Comparison of ENCODE assay signal across 8 mouse cellular contexts in the genomic region with DNA sequence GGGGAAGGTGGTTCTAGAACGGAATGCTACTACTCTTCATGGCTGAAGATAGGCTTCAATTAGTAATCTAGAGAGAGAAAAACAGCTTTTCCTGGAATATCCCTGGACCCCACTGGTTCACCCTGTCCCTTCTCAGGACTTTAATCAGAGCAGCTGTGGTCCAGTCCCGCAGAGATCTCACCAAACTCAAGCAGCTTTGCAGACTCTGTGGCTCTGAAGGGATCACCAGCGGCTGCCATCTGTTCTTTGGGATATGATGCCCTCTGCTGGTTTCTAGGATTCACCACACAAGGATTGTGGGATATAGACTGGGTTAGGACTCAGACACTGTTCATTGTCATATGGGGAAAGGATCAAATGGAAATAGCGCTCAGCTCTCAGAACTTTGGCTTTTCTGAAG. TPM values are rescaled to one million over a fixed set of nuclear protein-coding genes. Genes with fewer than 3 reads are reported as not detected.
DNase-seq lines count a peak whose midpoint lies in the region; ATAC-seq lines count a peak whose summit lies in the region.

No protein-coding gene starts in this region.

- peak; percentile 74; the same call in 1 of the 2 replicates for ATAC-seq in megakaryocyte progenitor cell, adult 5-6 weeks (replicated peaks; ENCODE audit: poor library complexity)

- intact Hi-C loops in left cerebral cortex, postnatal 36 days (cut with DNase I) = loop anchor here (10.0 kb wide), 2 partner anchors 115 to 295 kb away; no protein-coding TSS in a partner anchor

- peak; percentile 47 to 84 for DNase-seq in adrenal gland, adult (ENCODE audit: inconsistent age in 2 of 2, low spot score in 1 of 2)
- DNase-seq in adrenal gland, postnatal 25 days = no peak
- peak; percentile 21 for DNase-seq in left cerebral cortex, adult 11 months (ENCODE audit: low spot score)
- no peak for DNase-seq in left cerebral cortex, postnatal 36 days (ENCODE audit: low spot score in 2 of 2)
- peak; percentile 68 for DNase-seq in brain, adult 2 months (ENCODE audit: low read depth, low spot score)
- DNase-seq in kidney, adult 8-10 months = peak; percentile 61 to 68
- DNase-seq in thymus, postnatal 25 days = no peak

RNA-seq across cellular contexts. Expression of a gene that starts 10.8 kb away (rescaled TPM):
- not detected in 2 replicates for total RNA-seq in adrenal gland, postnatal 25 days (2021)
- total RNA-seq in left cerebral cortex, postnatal 36 days (2021) = under 1 TPM in 1 of 2 experiments, not detected in 1; 0.14 TPM
- total RNA-seq in megakaryocyte progenitor cell, adult 5-6 weeks (2015) = not detected in 2 replicates
- not detected in 2 replicates for total RNA-seq in megakaryocyte progenitor cell, adult 5-6 weeks (2017)

RNA-seq across cellular contexts. Expression of a gene that starts 11.9 kb away (rescaled TPM):
- 1.8 and 2.5 TPM in 2 replicates for total RNA-seq in adrenal gland, postnatal 25 days (2021)
- total RNA-seq in left cerebral cortex, postnatal 36 days (2021) = 1 to 10 TPM; 1.4 to 4.0 TPM
- 0.07 and 0.17 TPM in 2 replicates for total RNA-seq in megakaryocyte progenitor cell, adult 5-6 weeks (2015)
- 0.74 TPM in 1 of 2 replicates, not detected in the other for total RNA-seq in megakaryocyte progenitor cell, adult 5-6 weeks (2017)

RNA-seq across cellular contexts. Expression of a gene that starts 31.5 kb away (rescaled TPM):
- 0.27 TPM in 1 of 2 replicates, not detected in the other for total RNA-seq in adrenal gland, postnatal 25 days (2021)
- total RNA-seq in left cerebral cortex, postnatal 36 days (2021) = 10 to 100 TPM in 1 of 2 experiments, 1 to 10 TPM in 1; 8.5 to 12.7 TPM
- total RNA-seq in megakaryocyte progenitor cell, adult 5-6 weeks (2015) = not detected in 2 replicates
- total RNA-seq in megakaryocyte progenitor cell, adult 5-6 weeks (2017) = not detected in 2 replicates

RNA-seq across cellular contexts. Expression of a gene that starts 46.4 kb away (rescaled TPM):
- 15.5 and 16.1 TPM in 2 replicates for total RNA-seq in adrenal gland, postnatal 25 days (2021)
- 1 to 10 TPM; 2.3 to 3.3 TPM for total RNA-seq in left cerebral cortex, postnatal 36 days (2021)
- 2.4 and 10.6 TPM in 2 replicates for total RNA-seq in megakaryocyte progenitor cell, adult 5-6 weeks (2015)
- total RNA-seq in megakaryocyte progenitor cell, adult 5-6 weeks (2017) = 4.5 and 5.2 TPM in 2 replicates

Comparison
In these comparisons a context has a peak if more than half of its experiments do, and no peak if none do; other contexts are left out.
1. DNase-seq: peak in adrenal gland, adult (2 of 2), left cerebral cortex, adult 11 months (single experiment), brain, adult 2 months (single experiment) and kidney, adult 8-10 months (2 of 2); none in adrenal gland, postnatal 25 days (single experiment), left cerebral cortex, postnatal 36 days (0 of 2) and thymus, postnatal 25 days (single experiment).